Mouse (Mus musculus): ENCODE data around the gene Myod1. TPM values are rescaled to one million over a fixed set of nuclear protein-coding genes. Genes with fewer than 3 reads are reported as not detected.

Gene Myod1
- polyA plus RNA-seq, 1 experiment from 2014 or later: 14.5 TPM

DNA sequence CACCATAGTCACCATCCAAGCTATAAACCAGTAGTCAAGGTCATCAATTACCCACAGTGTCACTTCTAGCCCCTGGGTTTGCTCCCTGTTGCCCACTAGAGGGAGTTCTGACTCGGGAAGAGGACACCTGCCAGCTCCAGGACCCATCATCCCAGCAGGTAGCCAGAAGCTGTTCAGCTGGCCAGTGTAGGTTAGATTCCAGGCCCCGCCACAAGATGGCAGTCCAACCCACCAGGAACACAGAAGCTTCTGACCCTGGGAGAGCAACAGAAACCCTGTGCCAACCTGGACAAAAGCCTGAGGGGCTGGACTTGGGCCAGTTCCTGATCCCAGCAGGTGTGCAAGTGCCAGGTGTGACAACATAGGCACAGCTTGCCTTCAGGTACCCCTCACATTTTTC lies 16.8 kb downstream of the Myod1 start:
- 0% methylated on average over 2 of the region's 2 CpGs for WGBS
- peaks cover 59% of the 10 kb centered on the region for H3K27me3 ChIP-seq
- peaks cover 22% of the 10 kb centered on the region for H3K4me1 ChIP-seq

DNA sequence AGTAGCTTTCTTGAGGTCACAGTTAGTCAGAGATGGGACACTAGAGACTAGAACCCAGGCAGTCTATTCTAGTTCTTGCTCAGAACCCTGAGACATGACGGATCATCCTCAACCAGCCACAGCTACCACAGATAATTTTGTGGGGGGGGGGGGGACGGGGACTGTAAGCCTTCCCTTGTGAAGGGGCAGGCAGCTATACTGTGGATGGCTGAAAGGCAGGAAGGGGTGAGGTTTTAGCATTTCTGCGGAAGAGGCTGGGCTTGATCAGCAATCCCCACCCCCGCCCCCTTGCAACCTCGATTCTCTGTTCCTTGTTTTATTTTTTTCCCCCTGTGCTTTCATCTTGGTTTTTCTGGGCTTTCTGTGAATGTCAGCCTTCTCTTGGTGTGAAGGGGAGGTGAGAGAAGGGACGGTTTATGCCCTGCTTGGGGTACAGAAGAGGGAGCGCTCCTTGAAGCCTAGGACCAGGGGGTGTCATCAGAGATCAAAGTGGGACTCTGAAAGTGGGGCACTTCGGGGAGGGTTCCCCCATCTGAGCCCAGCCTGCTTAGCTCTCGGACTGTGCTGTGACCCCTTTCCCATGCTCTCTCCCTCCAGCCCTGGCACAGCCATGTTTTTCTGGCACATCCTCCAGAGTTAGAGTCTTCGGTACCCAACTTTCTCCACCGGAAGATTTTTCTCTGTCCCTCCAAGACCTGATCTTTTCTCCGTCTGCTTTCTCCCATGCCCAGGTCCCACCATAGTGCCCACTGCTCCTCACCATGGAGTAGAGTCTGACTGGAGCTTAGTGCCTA lies 17.6 kb downstream of the Myod1 start:
- H3K36me3 ChIP-seq: no peaks in the 10 kb centered on the region
- WGBS: 45% methylated on average over 12 of the region's 12 CpGs
- no peaks in the 10 kb centered on the region for H3K9me3 ChIP-seq
- H3K27me3 ChIP-seq: peaks cover 67% of the 10 kb centered on the region
- H3K9ac ChIP-seq: no peak overlapping the region
- no peak overlapping the region for H3K4me2 ChIP-seq
- peaks cover 22% of the 10 kb centered on the region for H3K4me1 ChIP-seq
- ATAC-seq (ENCODE audit: insufficient number of reproducible peaks, insufficient read depth, low FRiP score, low TSS enrichment, low read depth): no peak
- no peak overlapping the region for H3K4me3 ChIP-seq
- no peak overlapping the region for H3K27ac ChIP-seq

More for the DNA sequence above, 16.8 kb downstream of the Myod1 start:
- H3K27ac ChIP-seq: no peak overlapping the region
- no peaks in the 10 kb centered on the region for H3K36me3 ChIP-seq
- no peak overlapping the region for H3K4me3 ChIP-seq
- no peaks in the 10 kb centered on the region for H3K9me3 ChIP-seq
- no peak overlapping the region for H3K4me2 ChIP-seq
- no peak for ATAC-seq (ENCODE audit: insufficient number of reproducible peaks, insufficient read depth, low FRiP score, low TSS enrichment, low read depth)
- H3K9ac ChIP-seq: no peak overlapping the region

DNA sequence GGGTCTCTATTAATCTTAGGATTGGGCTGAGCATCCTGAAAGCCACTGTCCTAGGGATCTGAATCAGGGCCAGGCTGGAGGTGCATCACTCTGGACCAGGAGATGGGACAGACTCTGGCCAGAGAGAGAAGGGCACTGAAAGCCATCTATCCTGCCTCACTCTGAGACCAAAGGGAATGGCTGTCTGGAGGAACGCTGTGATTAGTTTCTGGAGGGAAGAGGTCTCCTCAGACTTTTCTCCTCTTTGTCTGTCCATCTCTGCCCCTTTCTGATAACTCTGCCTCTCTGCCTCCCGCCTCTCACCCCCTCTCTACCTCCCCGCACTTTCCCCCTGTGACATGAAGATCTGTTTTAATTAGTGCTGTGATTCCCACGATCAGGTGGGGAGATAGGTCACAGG lies 18.7 kb downstream of the Myod1 start:
- Histone ChIP-seq H3K4me1 (peaks cover 22% of the 10 kb centered on the region), H3K27ac (no peak overlapping the region), H3K36me3 (no peaks in the 10 kb centered on the region), H3K4me3 (no peak overlapping the region), H3K27me3 (peaks cover 77% of the 10 kb centered on the region), H3K9me3 (no peaks in the 10 kb centered on the region), H3K9ac (no peak overlapping the region), H3K4me2 (no peak overlapping the region)
- no peak for ATAC-seq (ENCODE audit: insufficient number of reproducible peaks, insufficient read depth, low FRiP score, low TSS enrichment, low read depth)
- 62% methylated on average over 4 of the region's 4 CpGs for WGBS

DNA sequence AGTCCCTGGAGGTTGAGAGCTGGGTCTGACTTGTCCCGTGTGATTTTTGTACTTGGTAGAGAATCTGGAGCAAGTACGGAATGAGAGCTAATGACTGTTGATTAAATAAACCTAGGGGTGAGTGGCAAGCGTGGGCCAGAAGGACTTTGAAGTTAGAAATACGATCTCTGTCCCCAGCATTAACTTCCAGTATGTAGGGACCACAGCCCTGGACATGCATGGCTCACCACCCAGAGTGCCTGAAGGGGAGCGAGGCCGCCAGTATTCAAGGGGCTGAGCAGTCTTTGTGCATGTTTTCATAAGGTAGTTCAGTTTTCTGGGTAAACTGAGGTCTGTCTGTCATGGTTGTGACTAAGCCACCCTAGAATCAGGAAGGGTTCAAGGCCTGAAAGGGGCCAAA lies 19.3 kb downstream of the Myod1 start:
- 25% methylated on average over 6 of the region's 6 CpGs for WGBS
- Histone ChIP-seq H3K36me3 (no peaks in the 10 kb centered on the region), H3K27ac (no peak overlapping the region), H3K27me3 (peaks cover 82% of the 10 kb centered on the region), H3K4me1 (peaks cover 22% of the 10 kb centered on the region), H3K9me3 (no peaks in the 10 kb centered on the region), H3K4me2 (peak overlapping the region; percentile 90), H3K4me3 (peak overlapping the region; percentile 50; the same call in 1 of the 2 replicates), H3K9ac (no peak overlapping the region)
- ATAC-seq (ENCODE audit: insufficient number of reproducible peaks, insufficient read depth, low FRiP score, low TSS enrichment, low read depth): no peak

DNA sequence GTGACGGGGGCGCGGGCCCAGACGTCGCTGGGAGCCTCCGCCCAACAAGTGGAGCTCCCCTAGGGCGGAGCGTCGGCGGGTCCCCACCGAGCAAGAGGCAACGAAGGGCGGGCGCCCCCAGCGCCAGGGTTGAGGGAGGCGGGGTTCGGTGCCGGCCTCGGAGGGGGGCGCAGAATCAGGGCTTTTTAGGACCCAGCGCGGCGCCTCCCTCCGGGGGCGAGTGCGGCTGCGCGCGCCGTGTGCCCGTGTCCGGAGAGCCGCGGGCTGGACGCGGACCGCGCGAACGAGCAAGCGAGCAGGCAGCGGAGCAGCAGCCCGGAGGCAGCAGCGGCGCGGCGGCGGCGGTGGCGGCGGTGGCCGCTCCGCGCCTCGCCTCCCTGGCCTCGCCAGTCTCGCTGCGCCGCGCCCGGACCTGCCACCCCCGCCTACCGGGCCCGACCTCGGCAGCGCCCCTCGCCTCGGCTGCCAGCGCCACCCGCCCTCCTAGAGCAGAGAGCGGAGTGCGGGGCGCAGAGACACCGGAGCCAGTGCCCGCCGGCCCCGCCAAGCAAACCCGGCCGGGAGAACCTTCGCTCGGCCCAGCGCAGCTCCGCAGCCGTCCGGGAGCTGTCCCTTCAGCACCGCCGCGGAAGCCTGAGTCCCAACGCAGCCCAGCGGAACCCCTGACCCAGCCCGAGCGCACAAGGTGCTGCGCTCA lies 20.1 kb downstream of the Myod1 start, which contains the start of gene Kcnc1:
Gene Kcnc1, plus strand, starts transcription at position 267 of the 697 bp plus-strand sequence.
- H3K27ac ChIP-seq: no peak within 1 kb of the TSS
- H3K36me3 ChIP-seq: no peaks in the 10 kb centered on the region
- ATAC-seq (ENCODE audit: insufficient number of reproducible peaks, insufficient read depth, low FRiP score, low TSS enrichment, low read depth): peak; percentile 75
- peak within 1 kb of the TSS; percentile 90 for H3K4me2 ChIP-seq
- H3K4me3 ChIP-seq: peak within 1 kb of the TSS; percentile 50
- peaks cover 84% of the 10 kb centered on the region for H3K27me3 ChIP-seq
- H3K9me3 ChIP-seq: no peaks in the 10 kb centered on the region
- WGBS: under 1% methylated on average over 83 of the region's 93 CpGs
- H3K4me1 ChIP-seq: peaks cover 22% of the 10 kb centered on the region
- H3K9ac ChIP-seq: peak within 1 kb of the TSS; percentile 28; the same call in 1 of the 2 replicates

DNA sequence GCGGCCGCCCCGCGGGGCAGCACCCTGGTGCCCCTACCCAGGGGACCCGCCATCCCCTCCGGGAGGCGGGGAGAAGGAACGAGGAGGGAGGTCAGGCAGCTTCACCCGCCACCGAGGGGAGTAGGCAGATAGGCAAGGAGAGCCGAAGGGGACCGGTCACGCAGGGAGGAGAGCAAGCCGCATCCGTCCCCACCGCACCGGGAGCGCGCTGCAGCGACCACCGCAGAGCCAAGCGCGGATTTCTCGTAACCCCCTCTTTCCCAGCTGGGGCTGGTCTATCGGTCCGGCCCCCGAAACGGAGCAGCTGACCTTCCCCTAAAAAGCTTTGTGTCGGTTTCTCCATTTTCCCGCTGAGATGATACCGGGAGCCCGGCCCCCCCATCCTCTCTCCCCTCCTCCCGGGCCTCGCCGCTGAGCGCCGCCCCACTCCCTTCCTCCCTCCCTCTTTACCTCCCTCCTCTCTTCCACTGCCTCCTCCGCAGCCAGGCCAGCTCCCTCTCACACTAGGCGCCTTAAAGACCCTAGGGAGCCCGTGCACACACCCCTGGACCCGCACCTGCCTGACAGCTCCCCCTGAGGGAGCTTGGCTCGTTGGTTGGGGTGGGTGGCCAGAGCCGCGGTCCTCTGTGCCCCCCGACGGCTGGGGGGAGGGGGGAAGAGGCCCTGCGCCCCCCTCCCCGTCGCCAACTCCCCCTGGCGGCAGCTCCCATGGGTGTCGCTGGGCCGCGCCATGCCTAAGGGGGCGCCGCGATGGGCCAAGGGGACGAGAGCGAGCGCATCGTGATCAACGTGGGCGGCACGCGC lies 20.9 kb downstream of the Myod1 start:
- no peak overlapping the region for H3K27ac ChIP-seq
- H3K9ac ChIP-seq: no peak overlapping the region
- 2% methylated on average over 59 of the region's 64 CpGs for WGBS
- peaks cover 83% of the 10 kb centered on the region for H3K27me3 ChIP-seq
- peak overlapping the region; percentile 50 for H3K4me3 ChIP-seq
- H3K4me2 ChIP-seq: peak overlapping the region; percentile 90
- H3K4me1 ChIP-seq: peaks cover 22% of the 10 kb centered on the region
- ATAC-seq (ENCODE audit: insufficient number of reproducible peaks, insufficient read depth, low FRiP score, low TSS enrichment, low read depth): no peak; the same call in 1 of the 2 replicates
- no peaks in the 10 kb centered on the region for H3K9me3 ChIP-seq
- no peaks in the 10 kb centered on the region for H3K36me3 ChIP-seq

DNA sequence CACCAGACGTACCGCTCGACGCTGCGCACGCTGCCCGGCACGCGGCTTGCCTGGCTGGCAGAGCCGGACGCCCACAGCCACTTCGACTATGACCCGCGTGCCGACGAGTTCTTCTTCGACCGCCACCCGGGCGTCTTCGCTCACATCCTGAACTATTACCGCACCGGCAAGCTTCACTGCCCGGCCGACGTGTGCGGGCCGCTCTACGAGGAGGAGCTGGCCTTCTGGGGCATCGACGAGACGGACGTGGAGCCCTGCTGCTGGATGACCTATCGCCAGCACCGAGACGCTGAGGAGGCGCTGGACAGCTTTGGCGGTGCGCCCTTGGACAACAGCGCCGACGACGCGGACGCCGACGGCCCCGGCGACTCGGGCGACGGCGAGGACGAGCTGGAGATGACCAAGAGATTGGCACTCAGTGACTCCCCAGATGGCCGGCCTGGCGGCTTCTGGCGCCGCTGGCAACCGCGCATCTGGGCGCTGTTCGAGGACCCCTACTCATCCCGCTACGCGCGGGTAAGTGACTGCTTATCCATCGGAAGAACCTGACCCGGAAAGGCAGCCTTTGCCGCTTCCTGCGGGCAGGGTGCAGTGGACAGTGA lies 21.6 kb downstream of the Myod1 start:
- Histone ChIP-seq H3K9me3 (no peaks in the 10 kb centered on the region), H3K27ac (no peak overlapping the region), H3K9ac (no peak overlapping the region), H3K27me3 (peaks cover 81% of the 10 kb centered on the region), H3K4me1 (peaks cover 22% of the 10 kb centered on the region), H3K36me3 (no peaks in the 10 kb centered on the region), H3K4me3 (peak overlapping the region; percentile 50), H3K4me2 (peak overlapping the region; percentile 90)
- no peak for ATAC-seq (ENCODE audit: insufficient number of reproducible peaks, insufficient read depth, low FRiP score, low TSS enrichment, low read depth)
- 12% methylated on average over 70 of the region's 70 CpGs for WGBS

DNA sequence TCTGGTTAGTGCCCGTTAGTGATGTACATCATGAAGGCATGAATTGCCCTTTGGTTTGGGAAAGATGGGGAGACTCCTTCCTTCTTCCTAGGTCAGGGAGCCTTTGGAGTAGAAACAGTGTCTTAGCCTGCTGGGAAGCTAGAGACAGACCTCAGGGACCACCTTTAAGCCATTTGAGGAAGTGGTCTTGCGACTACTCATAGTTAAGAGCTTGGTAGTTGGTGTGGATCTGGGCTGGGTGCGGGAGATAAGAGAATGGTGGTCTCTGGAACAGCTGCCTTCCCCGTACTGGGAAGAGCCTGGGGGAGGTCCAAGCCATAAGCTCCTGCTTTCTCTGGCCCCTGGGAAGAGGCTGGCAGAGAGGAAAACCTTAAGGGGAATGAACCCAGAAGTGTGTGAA lies 22.3 kb downstream of the Myod1 start:
- Histone ChIP-seq H3K9ac (no peak overlapping the region), H3K9me3 (no peaks in the 10 kb centered on the region), H3K4me2 (no peak overlapping the region), H3K36me3 (no peaks in the 10 kb centered on the region), H3K4me3 (no peak overlapping the region), H3K4me1 (peaks cover 22% of the 10 kb centered on the region), H3K27ac (no peak overlapping the region), H3K27me3 (peaks cover 77% of the 10 kb centered on the region)
- no peak for ATAC-seq (ENCODE audit: insufficient number of reproducible peaks, insufficient read depth, low FRiP score, low TSS enrichment, low read depth)
- WGBS: 70% methylated on average over 4 of the region's 4 CpGs

DNA sequence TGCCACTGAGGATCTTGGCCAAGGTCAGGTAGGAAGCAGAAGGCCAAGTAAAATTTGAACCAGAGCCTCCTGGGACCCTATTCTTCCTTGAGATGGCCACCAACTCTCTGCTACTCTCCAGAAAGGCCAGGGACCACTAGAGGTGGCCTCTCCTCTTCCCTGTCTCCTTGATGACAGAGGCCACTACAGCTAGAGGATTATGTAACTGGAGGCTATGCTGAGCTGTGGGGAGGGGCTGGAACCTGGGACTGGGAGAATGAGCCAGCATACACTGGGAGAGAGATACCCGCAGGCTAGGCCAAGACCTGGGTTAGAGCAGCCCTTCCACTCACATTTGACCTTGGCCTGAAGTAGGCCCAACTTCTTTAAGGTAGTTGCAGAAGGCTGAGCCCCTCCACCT lies 23.4 kb downstream of the Myod1 start:
- Histone ChIP-seq H3K9ac (no peak overlapping the region), H3K9me3 (no peaks in the 10 kb centered on the region), H3K27me3 (peaks cover 67% of the 10 kb centered on the region), H3K36me3 (no peaks in the 10 kb centered on the region), H3K4me3 (no peak overlapping the region), H3K4me1 (peaks cover 22% of the 10 kb centered on the region), H3K4me2 (no peak overlapping the region), H3K27ac (no peak overlapping the region)
- WGBS: 55% methylated on average over 1 of the region's 1 CpGs
- ATAC-seq (ENCODE audit: insufficient number of reproducible peaks, insufficient read depth, low FRiP score, low TSS enrichment, low read depth): no peak

DNA sequence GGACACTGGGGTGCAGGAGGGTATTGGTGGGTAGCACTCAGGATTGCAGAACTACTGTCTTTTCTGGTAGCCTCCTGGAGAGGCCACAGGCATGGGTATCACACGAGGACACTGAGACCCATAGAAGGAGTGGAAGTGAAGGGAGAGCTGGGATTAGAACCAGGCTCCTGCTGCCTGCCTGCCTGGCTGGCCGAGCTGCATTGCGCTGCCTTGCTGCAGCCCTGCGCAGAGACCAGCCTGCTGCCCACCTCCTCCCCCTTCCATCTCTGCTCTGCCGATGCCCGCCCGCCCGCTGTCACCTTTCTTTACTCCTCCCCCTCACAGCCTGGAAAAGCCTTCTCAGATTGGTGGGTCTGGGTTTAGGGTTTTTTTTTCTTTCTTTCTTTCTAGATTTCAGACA lies 24.1 kb downstream of the Myod1 start:
- H3K9ac ChIP-seq: no peak overlapping the region
- no peak for ATAC-seq (ENCODE audit: insufficient number of reproducible peaks, insufficient read depth, low FRiP score, low TSS enrichment, low read depth)
- peaks cover 22% of the 10 kb centered on the region for H3K4me1 ChIP-seq
- no peak overlapping the region for H3K27ac ChIP-seq
- H3K9me3 ChIP-seq: no peaks in the 10 kb centered on the region
- H3K27me3 ChIP-seq: peaks cover 62% of the 10 kb centered on the region
- no peaks in the 10 kb centered on the region for H3K36me3 ChIP-seq
- no peak overlapping the region for H3K4me2 ChIP-seq
- WGBS: 61% methylated on average over 8 of the region's 8 CpGs
- H3K4me3 ChIP-seq: no peak overlapping the region

Data from embryonic facial prominence, embryonic 13.5 days (tissue).